Mouse (Mus musculus) midbrain, embryonic 14.5 days (tissue): ENCODE results near the gene Prf1. TPM values are rescaled to one million over a fixed set of nuclear protein-coding genes. Genes with fewer than 3 reads are reported as not detected.

Source experiments
- ATAC-seq: fragments of 200-750 bp; cut with Nextera tagmentation; 2 replicates; pipeline ENCODE4 v1.8.0; 2017; ENCODE audit warnings: moderate number of reproducible peaks, moderate library complexity; ENCODE audit not compliant: low FRiP score, low TSS enrichment
- DNase-seq: peaks from one replicate; pipeline ENCODE4 v3.0.0-alpha.2; 2015
- H3K27ac ChIP-seq: fragments of 300-500 bp; sonication (generic); replicated peaks from 2 replicates; pipeline ENCODE4 v1.5.1; 2014; ENCODE audit warnings: mild to moderate bottlenecking, low read depth, low read length, moderate library complexity
- H3K27me3 ChIP-seq: fragments of 300-500 bp; sonication (generic); 2 replicates; pipeline ENCODE4 v1.6.1; 2014; ENCODE audit warnings: low read length, control low read depth, mixed read lengths; ENCODE audit not compliant: control insufficient read depth, insufficient read depth
- H3K36me3 ChIP-seq: fragments of 300-500 bp; sonication (generic); 2 replicates; pipeline ENCODE4 v1.6.1; 2014; ENCODE audit warnings: low read length, control low read depth; ENCODE audit not compliant: control insufficient read depth, insufficient read depth
- H3K4me1 ChIP-seq: fragments of 300-500 bp; sonication (generic); 2 replicates; pipeline ENCODE4 v1.6.1; 2014; ENCODE audit warnings: mild to moderate bottlenecking, antibody characterized with exemption, low read length, control low read depth; ENCODE audit not compliant: control insufficient read depth, insufficient read depth
- H3K4me2 ChIP-seq: fragments of 300-500 bp; sonication (generic); 2 replicates; pipeline ENCODE4 v1.6.1; 2014; ENCODE audit warnings: mild to moderate bottlenecking, low read length, moderate library complexity
- H3K4me3 ChIP-seq: fragments of 300-500 bp; sonication (generic); replicated peaks from 2 replicates; pipeline ENCODE4 v1.5.1; 2014; ENCODE audit warnings: low read depth, low read length
- H3K9ac ChIP-seq: fragments of 300-500 bp; sonication (generic); replicated peaks from 2 replicates; pipeline ENCODE4 v1.6.1; 2014; ENCODE audit warnings: mild to moderate bottlenecking, low read length, moderate library complexity
- H3K9me3 ChIP-seq: fragments of 300-500 bp; sonication (generic); 2 replicates; pipeline ENCODE4 v1.6.1; 2016; ENCODE audit warnings: low read length, control low read depth, mixed read lengths; ENCODE audit not compliant: control insufficient read depth
- WGBS: fragments of 180-500 bp; shearing (Covaris S2); extraction: QIAGEN DNeasy Blood & Tissue Kit; methylation state at CpG from one replicate; pipeline ENCODE4 v1.1.7; 2014; 5-methylcytosine and 5-hydroxymethylcytosine counted together
- polyA plus RNA-seq: library from polyadenylated mRNA; unstranded; fragments of >200 nt; fragmentation: Nextera tagmentation; extraction: Ambion mirVana; gene quantifications from 2 replicates; pipeline ENCODE4 v1.2.1, GENCODE M21; 2014

Prf1 gene
- polyA plus RNA-seq, 1 experiment from 2014 or later: not detected

DNA sequence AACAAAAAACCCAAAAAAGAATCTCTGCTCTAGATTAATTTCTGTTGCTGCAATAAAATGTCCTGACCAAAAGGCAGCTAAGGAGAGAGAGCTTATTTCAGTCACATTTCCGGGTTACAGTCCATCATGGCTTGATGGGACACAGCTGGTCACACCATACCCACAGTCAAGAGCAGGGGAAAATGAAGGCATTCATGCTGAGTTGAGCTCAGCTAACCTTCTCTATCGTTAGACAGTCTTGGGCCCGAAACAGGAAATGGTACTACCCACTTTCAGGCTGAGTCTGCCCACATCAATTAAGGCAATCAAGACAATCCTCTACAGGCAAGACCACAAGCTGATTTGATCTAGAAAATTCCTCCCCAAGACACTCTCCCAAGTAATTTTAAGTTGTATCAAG, 3.4 kb downstream of the Prf1 start:
- Histone ChIP-seq H3K4me3 (no peak overlapping the region), H3K27me3 (no peaks in the 10 kb centered on the region), H3K36me3 (no peaks in the 10 kb centered on the region), H3K4me1 (no peaks in the 10 kb centered on the region), H3K4me2 (no peak overlapping the region), H3K9me3 (no peaks in the 10 kb centered on the region), H3K27ac (no peak overlapping the region), H3K9ac (no peak overlapping the region)
- 88% methylated on average over 3 of the region's 3 CpGs for WGBS
- DNase-seq (no peak), ATAC-seq (no peak)

DNA sequence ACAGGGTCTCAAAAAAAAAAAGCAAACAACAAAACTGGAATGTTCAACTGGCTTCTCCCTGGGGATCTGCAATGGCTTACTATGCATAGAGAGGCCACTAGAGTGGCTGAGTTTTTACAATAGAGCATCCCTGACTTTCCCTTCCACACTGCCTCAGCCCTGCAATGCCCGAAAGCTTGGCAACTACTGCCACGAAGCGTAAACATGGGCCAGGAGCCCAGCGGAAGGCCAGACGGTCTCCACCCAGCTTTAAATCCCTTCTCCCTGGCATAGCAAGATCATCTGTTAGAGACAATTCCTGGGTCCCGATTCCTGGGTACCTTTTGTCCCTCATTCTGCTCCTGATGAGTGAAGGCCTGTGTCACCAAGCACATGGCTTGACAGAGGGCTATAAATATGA, 6.4 kb downstream of the Prf1 start:
- Histone ChIP-seq H3K27me3 (no peaks in the 10 kb centered on the region), H3K4me3 (no peak overlapping the region), H3K9ac (no peak overlapping the region), H3K9me3 (no peaks in the 10 kb centered on the region), H3K4me2 (no peak overlapping the region), H3K27ac (no peak overlapping the region), H3K4me1 (no peaks in the 10 kb centered on the region), H3K36me3 (no peaks in the 10 kb centered on the region)
- ATAC-seq: no peak
- WGBS: 85% methylated on average over 6 of the region's 6 CpGs
- no peak for DNase-seq

DNA sequence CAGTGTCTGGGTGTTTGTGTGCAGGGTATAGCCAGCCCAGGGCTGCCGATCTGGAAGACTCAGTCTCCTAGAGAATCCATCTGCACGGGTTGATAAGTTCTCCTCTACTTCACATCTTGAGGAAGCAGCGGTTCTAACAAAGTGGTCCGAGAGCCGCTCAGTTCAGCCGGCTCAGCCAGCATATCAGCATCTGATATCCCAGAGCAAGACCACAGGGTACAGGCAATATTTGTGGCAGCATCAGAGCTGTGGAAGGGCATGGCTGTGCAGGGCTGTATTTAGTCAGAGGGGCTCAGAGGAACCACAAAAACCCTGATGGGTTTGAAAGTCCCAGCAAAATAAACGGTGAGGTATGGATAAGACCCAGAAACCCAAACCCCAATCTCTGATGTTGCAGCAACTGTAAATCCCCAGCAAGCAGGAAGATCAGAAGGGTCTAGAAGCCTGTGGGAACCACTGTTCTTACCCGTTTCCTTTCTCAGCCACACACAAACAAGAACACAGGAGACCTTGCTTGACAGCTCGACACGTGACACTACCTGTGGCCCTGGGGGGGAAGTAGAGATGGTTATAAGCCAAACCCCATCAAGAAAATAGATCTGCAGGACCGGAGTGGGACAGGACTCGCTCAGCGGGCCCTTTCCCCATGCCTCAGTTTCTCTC, 8.4 kb downstream of the Prf1 start:
- Histone ChIP-seq H3K27me3 (no peaks in the 10 kb centered on the region), H3K4me3 (no peak overlapping the region), H3K27ac (no peak overlapping the region), H3K36me3 (no peaks in the 10 kb centered on the region), H3K9ac (no peak overlapping the region), H3K9me3 (no peaks in the 10 kb centered on the region), H3K4me1 (no peaks in the 10 kb centered on the region), H3K4me2 (no peak overlapping the region)
- WGBS: 85% methylated on average over 13 of the region's 13 CpGs
- no peak for DNase-seq
- no peak for ATAC-seq

GRCm38 (mm10) chr10:61308706-61309320, 11.2 kb downstream of the Prf1 start:
- Histone ChIP-seq H3K27ac (no peak overlapping the region), H3K4me2 (no peak overlapping the region), H3K9ac (no peak overlapping the region), H3K4me1 (no peaks in the 10 kb centered on the region), H3K9me3 (no peaks in the 10 kb centered on the region), H3K4me3 (no peak overlapping the region), H3K27me3 (no peaks in the 10 kb centered on the region), H3K36me3 (no peaks in the 10 kb centered on the region)
- ATAC-seq (no peak), DNase-seq (no peak)
- WGBS: 66% methylated on average over 12 of the region's 12 CpGs

DNA sequence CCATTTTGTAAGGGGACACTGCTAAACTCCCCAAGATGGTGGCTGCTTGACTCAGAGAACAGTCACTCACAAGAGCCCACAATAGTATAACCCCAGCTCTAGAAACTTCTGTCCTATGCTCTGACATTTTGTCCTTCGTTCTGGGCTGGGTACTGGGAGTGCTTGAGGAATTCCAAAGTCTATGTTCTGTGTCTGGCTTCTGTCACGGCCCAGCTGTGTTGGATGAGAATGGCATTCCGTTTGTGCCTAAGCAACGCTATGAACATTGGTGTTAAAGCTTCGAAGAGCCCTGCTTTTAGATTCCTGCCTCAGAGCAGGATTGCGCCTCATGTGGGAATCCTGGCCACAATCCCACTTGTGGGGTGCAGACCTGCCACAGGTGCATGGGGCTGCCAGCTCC, 14.5 kb downstream of the Prf1 start:
- DNase-seq (no peak), ATAC-seq (no peak)
- H3K4me1 ChIP-seq: no peaks in the 10 kb centered on the region
- H3K27ac ChIP-seq: no peak overlapping the region
- 91% methylated on average over 6 of the region's 6 CpGs for WGBS
- no peak overlapping the region for H3K9ac ChIP-seq
- H3K27me3 ChIP-seq: no peaks in the 10 kb centered on the region
- H3K9me3 ChIP-seq: no peaks in the 10 kb centered on the region
- no peak overlapping the region for H3K4me3 ChIP-seq
- no peaks in the 10 kb centered on the region for H3K36me3 ChIP-seq
- no peak overlapping the region for H3K4me2 ChIP-seq

- H3K4me1 ChIP-seq: no peaks in the 10 kb centered on the region
- WGBS: 73% methylated on average over 7 of the region's 7 CpGs
- H3K4me2 ChIP-seq: no peak overlapping the region
- H3K9me3 ChIP-seq: no peaks in the 10 kb centered on the region
- no peaks in the 10 kb centered on the region for H3K27me3 ChIP-seq
- no peak overlapping the region for H3K27ac ChIP-seq
- DNase-seq (no peak), ATAC-seq (no peak)
- no peaks in the 10 kb centered on the region for H3K36me3 ChIP-seq
- no peak overlapping the region for H3K4me3 ChIP-seq
- H3K9ac ChIP-seq: no peak overlapping the region
Observed at GRCm38 (mm10) chr10:61312754-61313153, 15.1 kb downstream of the Prf1 start.

GRCm38 (mm10) chr10:61313750-61314149, 16.1 kb downstream of the Prf1 start:
- H3K4me2 ChIP-seq: no peak overlapping the region
- 70% methylated on average over 7 of the region's 7 CpGs for WGBS
- no peaks in the 10 kb centered on the region for H3K9me3 ChIP-seq
- H3K36me3 ChIP-seq: no peaks in the 10 kb centered on the region
- no peak overlapping the region for H3K4me3 ChIP-seq
- no peak overlapping the region for H3K27ac ChIP-seq
- H3K4me1 ChIP-seq: no peaks in the 10 kb centered on the region
- DNase-seq (no peak), ATAC-seq (no peak)
- no peaks in the 10 kb centered on the region for H3K27me3 ChIP-seq
- H3K9ac ChIP-seq: no peak overlapping the region

DNA sequence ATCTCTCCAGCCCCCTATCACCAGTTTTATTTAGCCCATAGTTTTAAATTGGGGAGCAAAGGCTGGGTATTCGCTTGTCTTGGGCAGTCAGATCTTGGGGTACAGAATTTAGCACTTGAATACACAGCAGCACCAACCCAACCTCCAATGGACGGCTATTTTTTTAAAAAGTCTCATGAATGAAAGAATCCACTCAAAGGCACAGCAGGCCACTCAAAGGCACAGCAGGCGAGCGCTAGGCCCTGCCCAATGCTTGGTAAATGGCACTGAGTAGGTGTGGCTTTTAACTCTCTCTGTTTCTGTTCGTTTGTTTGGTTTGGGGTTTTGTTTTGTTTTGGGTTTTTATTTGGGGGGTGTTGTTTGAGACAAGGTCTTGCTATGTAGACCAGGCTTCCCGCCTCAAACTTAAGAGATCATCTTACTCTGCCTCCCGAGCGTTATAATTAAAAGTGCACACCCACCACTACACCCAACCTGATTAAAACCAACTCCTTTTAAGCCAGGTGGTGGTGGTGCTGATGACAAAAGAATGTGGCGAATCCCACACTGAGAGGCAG, 17.8 kb downstream of the Prf1 start:
- no peak for DNase-seq
- H3K27ac ChIP-seq: no peak overlapping the region
- H3K36me3 ChIP-seq: no peaks in the 10 kb centered on the region
- no peaks in the 10 kb centered on the region for H3K4me1 ChIP-seq
- 19% methylated on average over 9 of the region's 9 CpGs for WGBS
- H3K9ac ChIP-seq: no peak overlapping the region
- ATAC-seq: no peak
- no peak overlapping the region for H3K4me2 ChIP-seq
- no peak overlapping the region for H3K4me3 ChIP-seq
- no peaks in the 10 kb centered on the region for H3K9me3 ChIP-seq
- H3K27me3 ChIP-seq: no peaks in the 10 kb centered on the region

DNA sequence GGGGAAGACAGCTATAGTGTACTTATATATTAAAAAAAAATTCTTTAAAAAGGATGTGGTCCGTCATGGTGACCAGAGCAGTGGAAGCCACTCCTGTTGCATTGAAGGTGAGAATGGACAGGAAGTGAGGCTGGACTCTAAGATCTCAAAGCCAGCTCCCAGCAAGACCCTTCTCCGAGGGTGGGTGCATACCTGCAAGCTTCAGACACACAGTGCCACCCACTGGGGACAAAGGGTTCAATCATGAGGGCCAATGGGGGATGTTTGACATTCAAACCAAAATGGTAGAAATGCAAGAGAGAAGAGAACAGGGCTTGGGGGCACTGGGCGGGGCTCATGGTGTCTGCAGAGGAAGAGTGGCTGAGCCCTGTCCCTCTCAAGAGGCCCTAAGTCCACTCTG, 20.9 kb downstream of the Prf1 start:
- Histone ChIP-seq H3K4me1 (no peaks in the 10 kb centered on the region), H3K36me3 (no peaks in the 10 kb centered on the region), H3K9me3 (no peaks in the 10 kb centered on the region), H3K27me3 (no peaks in the 10 kb centered on the region), H3K4me2 (no peak overlapping the region), H3K4me3 (no peak overlapping the region), H3K9ac (no peak overlapping the region), H3K27ac (no peak overlapping the region)
- ATAC-seq: no peak
- 85% methylated on average over 3 of the region's 3 CpGs for WGBS
- DNase-seq: no peak
